Mouse (Mus musculus) forebrain, embryonic 15.5 days (tissue): ENCODE measurements around the gene Cpeb2. TPM values are rescaled to one million over a fixed set of nuclear protein-coding genes. Genes with fewer than 3 reads are reported as not detected.
A peak's percentile ranks its signal among the peaks of the same experiment; 100 is the strongest.

ENCODE experiments used
- ATAC-seq: fragments of 200-750 bp; cut with Nextera tagmentation; replicated peaks from 2 replicates; pipeline ENCODE4 v1.8.0; 2017; ENCODE audit warnings: mild to moderate bottlenecking, moderate TSS enrichment, moderate library complexity
- H3K27ac ChIP-seq: fragments of 300-500 bp; sonication (generic); replicated peaks from 2 replicates; pipeline ENCODE4 v1.5.1; 2015; ENCODE audit warnings: mild to moderate bottlenecking, inconsistent platforms
- H3K27me3 ChIP-seq: fragments of 300-500 bp; sonication (generic); 2 replicates; pipeline ENCODE4 v1.6.1; 2015; ENCODE audit warnings: inconsistent platforms
- H3K36me3 ChIP-seq: fragments of 300-500 bp; sonication (generic); 2 replicates; pipeline ENCODE4 v1.6.1; 2015; ENCODE audit warnings: mild to moderate bottlenecking, inconsistent platforms
- H3K4me1 ChIP-seq: fragments of 300-500 bp; sonication (generic); 2 replicates; pipeline ENCODE4 v1.6.1; 2015; ENCODE audit warnings: inconsistent platforms
- H3K4me2 ChIP-seq: fragments of 300-500 bp; sonication (generic); replicated peaks from 2 replicates; pipeline ENCODE4 v1.6.1; 2015; ENCODE audit warnings: mild to moderate bottlenecking, inconsistent platforms
- H3K4me3 ChIP-seq: fragments of 300-500 bp; sonication (generic); 2 replicates; pipeline ENCODE4 v1.5.1; 2015; ENCODE audit warnings: mild to moderate bottlenecking, inconsistent platforms
- H3K9ac ChIP-seq: fragments of 300-500 bp; sonication (generic); replicated peaks from 2 replicates; pipeline ENCODE4 v1.6.1; 2015; ENCODE audit warnings: mild to moderate bottlenecking, inconsistent platforms
- H3K9me3 ChIP-seq: fragments of 300-500 bp; sonication (generic); 2 replicates; pipeline ENCODE4 v1.6.1; 2016; ENCODE audit warnings: inconsistent platforms
- WGBS: fragments of 180-500 bp; shearing (Covaris S2); methylation state at CpG from one replicate; pipeline ENCODE4 v1.1.7; 2015; ENCODE audit warnings: mixed read lengths; 5-methylcytosine and 5-hydroxymethylcytosine counted together
- polyA plus RNA-seq: library from polyadenylated mRNA; unstranded; fragments of >200 nt; fragmentation: Nextera tagmentation; extraction: Ambion mirVana; gene quantifications from 2 replicates; pipeline ENCODE4 v1.2.1, GENCODE M21; 2015

Cpeb2 gene
- polyA plus RNA-seq, result 6.6 and 7.3 TPM in 2 replicates

DNA sequence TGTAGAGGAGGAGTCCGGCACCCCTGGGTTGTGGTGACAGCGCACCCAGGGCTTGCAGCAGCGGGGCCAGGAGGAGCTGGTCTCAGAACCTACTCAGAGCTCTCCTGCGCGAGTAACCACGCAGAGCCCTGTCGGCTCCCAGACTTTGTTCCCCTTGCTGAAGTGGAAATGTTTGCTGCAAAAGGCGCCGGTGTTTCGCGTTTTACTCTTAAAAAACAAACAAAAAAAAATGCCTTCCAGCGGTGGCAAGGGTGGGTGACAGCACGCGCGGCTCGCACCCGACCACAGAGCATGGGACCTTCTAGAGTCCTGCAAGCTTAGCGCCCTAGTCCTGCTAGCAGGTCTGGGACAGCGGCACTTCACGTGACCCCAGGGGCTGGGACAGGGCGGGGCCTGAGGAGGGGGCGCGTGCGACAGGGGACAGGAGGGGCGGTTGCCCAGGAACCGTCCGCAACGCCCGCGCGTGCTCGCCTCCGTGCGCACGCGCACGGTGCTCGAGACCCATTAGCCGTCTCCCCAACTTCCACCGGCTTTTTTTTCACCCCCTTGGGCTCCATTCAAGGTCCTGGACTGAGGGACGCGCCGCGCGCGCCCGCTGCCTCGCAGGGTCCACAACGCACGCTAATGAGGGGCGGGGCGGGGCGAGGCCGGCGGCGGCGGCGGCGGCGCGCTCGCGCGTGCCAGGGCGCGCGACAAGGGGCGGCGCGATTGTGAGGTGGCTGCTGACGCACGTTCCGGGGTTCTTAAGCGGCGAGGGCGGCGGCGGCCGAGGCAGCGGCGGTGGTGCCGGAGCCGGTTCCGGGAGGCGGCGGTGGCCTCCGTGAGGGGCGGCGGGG is at the start of gene Cpeb2:
TSS of gene Cpeb2 (plus strand) at position 691 of the 836 bp plus-strand sequence.
- H3K27me3 ChIP-seq, result peaks cover 4% of the 10 kb centered on the region; the same call in 1 of the 2 replicates
- WGBS, result under 1% methylated on average over 79 of the region's 89 CpGs
- peak; percentile 90 for ATAC-seq

DNA sequence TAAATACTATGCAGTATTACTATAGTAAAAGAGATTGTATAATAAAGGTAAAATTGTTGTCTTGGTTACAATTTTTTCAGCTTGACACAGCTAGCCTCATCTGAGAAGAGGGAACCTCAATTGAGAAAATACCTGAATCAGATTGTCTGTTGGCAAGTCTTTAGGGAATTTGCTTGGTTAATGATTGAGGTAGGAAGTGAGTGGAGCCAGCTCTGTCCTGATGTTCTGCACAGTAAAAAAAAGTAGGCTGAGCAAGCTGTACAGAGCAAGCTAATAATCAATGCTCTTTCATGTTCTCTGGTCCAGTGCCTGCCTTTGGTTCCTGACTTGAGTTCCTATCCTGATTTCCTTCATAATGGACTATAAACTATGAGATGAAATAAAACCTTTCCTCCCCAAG is 49.4 kb upstream of the Cpeb2 start:
- no peak overlapping the region for H3K4me2 ChIP-seq
- no peak for ATAC-seq
- no peak overlapping the region for H3K4me3 ChIP-seq
- H3K36me3 ChIP-seq, result no peaks in the 10 kb centered on the region
- no peak overlapping the region for H3K9ac ChIP-seq
- H3K27ac ChIP-seq, result no peak overlapping the region
- no peaks in the 10 kb centered on the region for H3K4me1 ChIP-seq
- no peaks in the 10 kb centered on the region for H3K27me3 ChIP-seq
- H3K9me3 ChIP-seq, result no peaks in the 10 kb centered on the region

More for the DNA sequence above, at the start of gene Cpeb2:
- no peaks in the 10 kb centered on the region for H3K36me3 ChIP-seq
- H3K9me3 ChIP-seq, result no peaks in the 10 kb centered on the region
- peak within 1 kb of the TSS; percentile 74 for H3K4me2 ChIP-seq
- H3K4me3 ChIP-seq, result peak within 1 kb of the TSS; percentile 68
- peak within 1 kb of the TSS; percentile 85 for H3K9ac ChIP-seq
- H3K27ac ChIP-seq, result peak within 1 kb of the TSS; percentile 97
- H3K4me1 ChIP-seq, result peaks cover 23% of the 10 kb centered on the region

DNA sequence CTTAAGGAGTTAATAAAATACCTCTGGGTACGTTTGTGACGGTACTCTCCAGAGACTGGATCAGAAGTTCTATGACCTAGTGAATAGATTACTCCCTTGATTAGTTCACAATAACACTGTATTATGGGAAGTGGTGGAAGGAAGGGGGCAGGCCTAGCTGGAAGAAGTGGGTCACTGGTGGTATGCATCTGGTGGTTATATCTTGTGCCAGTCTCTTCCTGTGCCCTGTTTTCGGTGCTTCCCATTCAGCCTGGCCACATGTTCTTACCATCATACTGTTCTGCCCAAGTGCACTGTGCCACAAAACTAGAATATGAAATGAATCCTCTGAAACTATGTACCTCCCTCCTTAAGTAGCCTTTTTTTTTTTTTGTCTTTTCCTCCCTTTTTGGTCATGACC is 48.1 kb upstream of the Cpeb2 start:
- no peak for ATAC-seq
- H3K4me3 ChIP-seq, result no peak overlapping the region
- no peaks in the 10 kb centered on the region for H3K36me3 ChIP-seq
- H3K9me3 ChIP-seq, result no peaks in the 10 kb centered on the region
- WGBS, result 58% methylated on average over 3 of the region's 3 CpGs
- no peak overlapping the region for H3K27ac ChIP-seq
- no peaks in the 10 kb centered on the region for H3K4me1 ChIP-seq
- no peak overlapping the region for H3K4me2 ChIP-seq
- H3K27me3 ChIP-seq, result no peaks in the 10 kb centered on the region
- no peak overlapping the region for H3K9ac ChIP-seq

DNA sequence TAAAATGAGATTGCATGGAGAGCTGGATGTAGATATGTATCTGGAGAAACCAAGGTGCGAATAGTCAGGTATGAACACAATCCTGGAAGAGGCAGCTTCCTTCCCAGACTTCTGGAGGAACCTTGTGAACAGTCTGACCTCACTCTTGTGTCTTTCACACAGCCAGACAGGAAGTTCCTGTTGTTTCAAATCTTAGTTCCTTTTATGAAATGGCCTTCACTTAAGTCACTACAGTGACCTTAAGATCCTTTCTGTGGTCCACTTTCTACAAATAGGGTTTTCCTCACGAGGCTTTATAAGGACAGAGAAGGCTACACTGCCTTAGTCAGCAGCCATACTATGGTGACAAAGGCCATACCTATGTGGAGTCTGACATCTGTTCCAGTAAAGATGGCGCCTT is 47.5 kb upstream of the Cpeb2 start:
- Histone ChIP-seq H3K27ac (no peak overlapping the region), H3K27me3 (no peaks in the 10 kb centered on the region), H3K9me3 (no peaks in the 10 kb centered on the region), H3K4me3 (no peak overlapping the region), H3K4me2 (no peak overlapping the region), H3K36me3 (no peaks in the 10 kb centered on the region), H3K4me1 (no peaks in the 10 kb centered on the region), H3K9ac (no peak overlapping the region)
- WGBS, result 87% methylated on average over 3 of the region's 3 CpGs
- ATAC-seq, result no peak

DNA sequence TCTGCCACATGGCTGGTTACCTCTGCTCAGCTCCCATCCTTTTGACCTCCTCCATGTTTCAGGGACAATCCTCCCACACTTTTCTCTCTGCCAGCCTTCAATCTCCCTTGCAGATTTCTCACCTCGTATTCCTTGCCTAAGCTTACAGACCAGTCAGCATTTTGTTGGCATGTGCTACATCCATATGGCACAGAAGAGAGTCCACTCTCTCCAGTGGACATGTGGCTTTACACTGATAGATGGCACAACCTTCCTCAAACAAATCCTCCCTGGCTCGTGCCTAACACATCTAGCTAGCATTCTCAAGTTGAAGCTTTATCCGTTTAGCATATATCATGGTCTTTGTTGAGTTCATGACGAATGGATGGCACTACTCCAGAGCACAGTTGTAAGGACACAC is 32.3 kb upstream of the Cpeb2 start:
- H3K4me3 ChIP-seq, result no peak overlapping the region
- 71% methylated on average over 4 of the region's 4 CpGs for WGBS
- no peak overlapping the region for H3K27ac ChIP-seq
- H3K4me2 ChIP-seq, result no peak overlapping the region
- no peak overlapping the region for H3K9ac ChIP-seq
- no peaks in the 10 kb centered on the region for H3K9me3 ChIP-seq
- H3K36me3 ChIP-seq, result no peaks in the 10 kb centered on the region
- H3K27me3 ChIP-seq, result no peaks in the 10 kb centered on the region
- no peak for ATAC-seq
- H3K4me1 ChIP-seq, result no peaks in the 10 kb centered on the region

DNA sequence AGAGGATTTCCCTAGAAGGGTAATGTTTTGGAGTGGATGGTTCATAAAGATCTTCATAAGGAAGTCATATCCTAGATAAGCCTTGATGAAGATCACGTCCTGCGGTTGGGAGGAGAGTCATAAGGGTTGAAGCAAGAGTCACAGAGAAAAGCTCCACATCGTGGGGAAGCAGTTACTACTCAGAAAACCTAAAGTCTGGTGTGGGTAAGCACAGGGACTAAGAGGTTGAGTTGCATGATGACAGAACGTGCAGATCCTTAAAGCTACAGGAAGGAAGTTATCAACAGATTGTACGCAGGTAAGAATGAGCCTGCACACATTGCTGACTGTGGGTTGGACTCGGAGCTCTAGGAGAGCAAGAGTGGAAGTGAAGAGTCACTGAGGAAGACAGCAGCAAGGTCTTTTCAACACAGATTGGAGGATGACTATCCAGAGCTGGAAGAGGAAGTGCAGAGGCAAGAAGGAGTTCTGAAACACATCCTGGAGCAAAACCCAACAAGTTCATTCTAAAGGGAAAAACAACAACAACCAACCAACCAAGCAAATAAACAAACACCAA is 26.4 kb upstream of the Cpeb2 start:
- no peaks in the 10 kb centered on the region for H3K4me1 ChIP-seq
- no peak overlapping the region for H3K4me3 ChIP-seq
- no peak overlapping the region for H3K4me2 ChIP-seq
- H3K27ac ChIP-seq, result no peak overlapping the region
- no peak for ATAC-seq
- H3K27me3 ChIP-seq, result no peaks in the 10 kb centered on the region
- no peaks in the 10 kb centered on the region for H3K9me3 ChIP-seq
- 94% methylated on average over 6 of the region's 6 CpGs for WGBS
- H3K36me3 ChIP-seq, result no peaks in the 10 kb centered on the region
- H3K9ac ChIP-seq, result no peak overlapping the region

DNA sequence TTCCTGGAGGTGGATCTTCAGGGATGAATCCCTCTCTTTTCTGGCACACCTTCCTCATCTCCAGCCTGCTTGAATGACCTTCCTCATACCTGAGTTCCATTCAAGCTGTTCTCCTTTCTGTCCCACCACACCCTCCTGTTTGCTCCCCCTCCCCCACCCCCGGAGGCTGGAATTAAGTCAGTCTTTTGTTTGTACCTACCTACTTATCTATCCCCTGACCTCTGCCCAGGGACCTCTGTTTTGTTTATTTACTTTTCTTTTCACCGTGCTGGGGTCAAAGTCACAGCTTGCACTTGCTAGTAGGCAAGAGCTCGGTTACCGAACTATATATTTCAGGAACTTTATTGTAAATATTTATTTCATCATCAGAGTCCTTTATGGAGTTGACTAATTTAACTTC is 15.5 kb upstream of the Cpeb2 start:
- Histone ChIP-seq H3K27me3 (no peaks in the 10 kb centered on the region), H3K27ac (no peak overlapping the region), H3K9me3 (no peaks in the 10 kb centered on the region), H3K36me3 (no peaks in the 10 kb centered on the region), H3K4me2 (no peak overlapping the region), H3K4me1 (no peaks in the 10 kb centered on the region), H3K4me3 (no peak overlapping the region), H3K9ac (no peak overlapping the region)
- no peak for ATAC-seq
- WGBS, result 52% methylated on average over 4 of the region's 4 CpGs

DNA sequence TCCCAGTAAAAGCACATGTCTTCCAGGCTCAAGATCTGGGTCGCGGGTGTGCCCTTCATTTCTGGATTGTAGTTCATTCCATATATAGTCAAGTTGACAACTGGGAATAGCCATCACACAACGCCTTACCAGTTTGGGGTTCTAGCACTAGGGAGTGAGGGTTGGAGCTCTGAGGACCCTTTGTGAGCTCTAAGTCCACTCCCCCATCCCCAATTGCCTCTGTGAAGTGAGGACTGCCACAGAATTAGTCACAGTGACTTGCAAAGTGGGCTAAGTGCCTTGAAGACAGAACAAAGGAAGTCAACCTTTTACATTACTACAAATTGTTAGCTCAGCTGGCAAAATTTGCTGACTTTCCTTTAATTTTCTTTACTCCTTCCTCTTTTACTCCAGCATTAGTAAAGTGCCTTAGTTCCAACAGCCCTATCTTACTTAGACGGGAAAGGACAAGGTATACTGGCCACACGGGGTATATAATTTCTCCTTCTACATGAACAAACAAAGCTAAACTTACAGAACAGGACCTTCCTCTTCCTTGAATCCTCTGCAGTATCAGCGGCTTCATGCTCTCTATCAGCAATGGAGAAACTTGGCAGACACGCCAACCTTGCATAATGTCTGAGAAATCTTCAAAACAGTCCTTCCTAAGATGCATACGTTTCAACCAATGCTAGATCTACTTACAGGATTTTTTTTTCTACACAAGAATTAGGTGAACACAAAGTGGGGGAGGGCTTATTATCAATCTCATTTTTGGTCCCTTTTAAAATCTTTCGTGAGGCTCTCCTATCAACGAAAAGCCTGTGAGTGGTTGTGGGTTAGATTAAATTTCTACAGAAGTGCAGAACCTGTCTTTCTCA is 14.8 kb upstream of the Cpeb2 start:
- 73% methylated on average over 10 of the region's 10 CpGs for WGBS
- H3K9ac ChIP-seq, result no peak overlapping the region
- H3K27ac ChIP-seq, result no peak overlapping the region

DNA sequence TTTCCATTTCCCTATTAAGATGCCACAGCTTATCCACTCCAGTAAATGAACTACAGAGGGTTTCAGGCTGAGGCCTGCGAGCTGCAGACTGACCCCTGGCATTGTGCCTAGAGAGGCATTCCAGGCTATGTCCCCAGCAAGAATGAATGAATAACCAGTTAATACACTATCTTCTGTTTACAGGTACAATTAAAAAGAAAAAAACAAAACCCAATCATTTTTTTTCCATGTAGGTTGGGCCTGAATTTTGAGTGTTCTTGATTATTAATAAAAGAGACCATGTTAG is 14.2 kb upstream of the Cpeb2 start:
- no peak overlapping the region for H3K9ac ChIP-seq
- no peak for ATAC-seq
- no peak overlapping the region for H3K27ac ChIP-seq
- H3K4me1 ChIP-seq, result no peaks in the 10 kb centered on the region
- H3K36me3 ChIP-seq, result no peaks in the 10 kb centered on the region
- WGBS, result 28% methylated on average over 1 of the region's 1 CpGs
- no peak overlapping the region for H3K4me2 ChIP-seq
- no peaks in the 10 kb centered on the region for H3K9me3 ChIP-seq
- no peak overlapping the region for H3K4me3 ChIP-seq
- no peaks in the 10 kb centered on the region for H3K27me3 ChIP-seq

More for the DNA sequence above, 14.8 kb upstream of the Cpeb2 start:
- Histone ChIP-seq H3K36me3 (no peaks in the 10 kb centered on the region), H3K4me2 (no peak overlapping the region), H3K4me3 (no peak overlapping the region), H3K4me1 (no peaks in the 10 kb centered on the region), H3K27me3 (no peaks in the 10 kb centered on the region), H3K9me3 (no peaks in the 10 kb centered on the region)
- ATAC-seq, result no peak

DNA sequence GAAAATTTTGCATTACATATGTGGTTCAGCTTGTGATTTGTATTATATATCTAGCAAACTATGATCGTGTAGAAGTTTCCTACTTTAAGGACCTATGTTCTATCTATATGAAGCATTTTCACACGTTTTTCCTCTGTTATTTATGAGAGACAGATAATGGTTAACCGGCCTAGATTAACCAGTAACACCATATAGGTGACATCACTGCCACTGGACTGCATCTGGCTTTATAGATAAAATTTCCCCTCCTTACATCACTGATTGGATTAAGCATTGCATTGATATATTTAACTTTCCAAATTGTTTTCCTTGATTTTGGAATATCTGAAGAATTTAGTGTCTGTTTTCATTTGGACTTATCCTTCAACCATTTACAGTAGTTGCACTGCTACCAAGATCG is 9.6 kb upstream of the Cpeb2 start:
- Histone ChIP-seq H3K27ac (no peak overlapping the region), H3K36me3 (no peaks in the 10 kb centered on the region), H3K9ac (no peak overlapping the region), H3K4me1 (no peaks in the 10 kb centered on the region), H3K9me3 (no peaks in the 10 kb centered on the region), H3K4me3 (no peak overlapping the region), H3K4me2 (no peak overlapping the region), H3K27me3 (no peaks in the 10 kb centered on the region)
- 77% methylated on average over 4 of the region's 4 CpGs for WGBS
- ATAC-seq, result no peak

DNA sequence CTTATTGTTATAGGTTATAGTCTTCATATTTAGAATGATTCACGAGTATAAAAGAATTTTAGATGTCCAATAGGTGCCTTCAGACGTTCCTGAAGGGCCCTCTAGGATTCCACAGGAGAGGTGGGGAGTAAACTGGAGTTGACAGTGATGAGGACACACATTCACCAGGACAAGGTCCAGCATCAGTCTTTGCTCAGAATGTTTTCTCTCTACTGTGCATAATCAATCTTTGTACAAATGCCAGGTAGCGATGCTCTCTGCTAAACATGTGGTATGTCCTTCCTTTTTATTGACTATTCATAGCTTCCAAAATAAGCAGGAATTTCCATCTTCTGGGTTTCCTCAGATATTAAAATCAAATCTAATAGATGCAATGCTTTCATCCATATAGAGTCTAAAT is 8.7 kb upstream of the Cpeb2 start:
- ATAC-seq, result no peak
- Histone ChIP-seq H3K27ac (no peak overlapping the region), H3K4me3 (no peak overlapping the region), H3K4me2 (no peak overlapping the region), H3K27me3 (no peaks in the 10 kb centered on the region), H3K4me1 (no peaks in the 10 kb centered on the region), H3K36me3 (no peaks in the 10 kb centered on the region), H3K9ac (no peak overlapping the region), H3K9me3 (no peaks in the 10 kb centered on the region)
- WGBS, result 78% methylated on average over 3 of the region's 3 CpGs

DNA sequence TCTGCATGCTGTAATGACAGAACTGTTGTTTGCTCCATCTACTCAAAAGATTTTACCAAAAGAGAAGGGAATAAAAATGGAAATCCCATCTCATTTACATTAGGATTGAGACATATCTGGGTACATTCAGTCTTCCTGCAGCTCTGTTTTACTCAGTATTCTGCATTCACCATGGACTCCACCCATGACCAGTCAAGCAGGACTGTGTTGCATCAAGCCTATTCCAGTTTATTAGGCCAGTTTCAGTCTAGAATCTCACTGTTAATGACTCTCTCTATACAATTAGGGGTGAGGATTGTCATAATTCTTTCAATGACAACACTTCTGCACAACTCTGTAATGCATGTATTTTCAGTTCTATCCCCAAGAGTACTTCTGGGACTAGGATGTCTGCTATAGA is 6.8 kb upstream of the Cpeb2 start:
- Histone ChIP-seq H3K9me3 (no peaks in the 10 kb centered on the region), H3K27me3 (peaks cover 4% of the 10 kb centered on the region; the same call in 1 of the 2 replicates), H3K4me2 (no peak overlapping the region), H3K4me3 (no peak overlapping the region), H3K4me1 (no peaks in the 10 kb centered on the region), H3K36me3 (no peaks in the 10 kb centered on the region), H3K27ac (no peak overlapping the region), H3K9ac (no peak overlapping the region)
- no peak for ATAC-seq
